Mouse (Mus musculus) lung, postnatal 14 days (tissue): ENCODE measurements at regions not wholly inside any gene's neighbourhood (a gene's known extent, or its start where the extent isn't known, plus 50 kb on each side); places are given as distances from the start of the nearest gene placed in this dataset.
A peak's percentile ranks its signal among the peaks of the same experiment; 100 is the strongest.
"Not testable (repeated sequence)": the region's sequence is repeated elsewhere in the genome, so short reads cannot be mapped to it uniquely, and the experiment has no call there.

Experiments
- DNase-seq: peaks from one replicate; pipeline ENCODE4 v3.0.0; 2021

- DNase-seq: no peak
These were observed 199.4 kb downstream of the Antxr2 start for GRCm38 (mm10) chr5:97831421-97831820.

DNA sequence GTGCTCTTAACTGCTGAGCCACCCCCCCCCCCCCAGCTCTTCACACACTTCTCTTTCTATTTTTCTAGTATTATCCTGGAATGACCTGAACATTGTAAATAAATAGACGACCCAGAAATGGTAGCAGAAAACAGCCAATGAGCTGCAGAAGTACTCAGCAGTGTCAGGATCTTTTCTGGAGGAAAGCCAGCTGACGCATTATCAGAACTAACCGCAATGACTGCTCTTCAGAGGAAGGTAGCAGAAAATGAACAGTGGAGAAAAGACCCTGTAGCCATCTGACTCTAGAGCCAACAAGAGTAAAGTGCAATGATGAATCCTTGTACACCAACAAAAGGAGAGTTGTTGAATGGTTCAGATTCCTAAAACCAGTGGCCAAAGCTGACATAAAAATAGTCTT lies 213.4 kb downstream of the Antxr2 start:
- no peak for DNase-seq

- DNase-seq: no peak
These were observed 215.5 kb downstream of the Antxr2 start for GRCm38 (mm10) chr5:97815357-97815756.

- no peak for DNase-seq
These were observed 216.1 kb downstream of the Antxr2 start for GRCm38 (mm10) chr5:97814700-97815099.

DNA sequence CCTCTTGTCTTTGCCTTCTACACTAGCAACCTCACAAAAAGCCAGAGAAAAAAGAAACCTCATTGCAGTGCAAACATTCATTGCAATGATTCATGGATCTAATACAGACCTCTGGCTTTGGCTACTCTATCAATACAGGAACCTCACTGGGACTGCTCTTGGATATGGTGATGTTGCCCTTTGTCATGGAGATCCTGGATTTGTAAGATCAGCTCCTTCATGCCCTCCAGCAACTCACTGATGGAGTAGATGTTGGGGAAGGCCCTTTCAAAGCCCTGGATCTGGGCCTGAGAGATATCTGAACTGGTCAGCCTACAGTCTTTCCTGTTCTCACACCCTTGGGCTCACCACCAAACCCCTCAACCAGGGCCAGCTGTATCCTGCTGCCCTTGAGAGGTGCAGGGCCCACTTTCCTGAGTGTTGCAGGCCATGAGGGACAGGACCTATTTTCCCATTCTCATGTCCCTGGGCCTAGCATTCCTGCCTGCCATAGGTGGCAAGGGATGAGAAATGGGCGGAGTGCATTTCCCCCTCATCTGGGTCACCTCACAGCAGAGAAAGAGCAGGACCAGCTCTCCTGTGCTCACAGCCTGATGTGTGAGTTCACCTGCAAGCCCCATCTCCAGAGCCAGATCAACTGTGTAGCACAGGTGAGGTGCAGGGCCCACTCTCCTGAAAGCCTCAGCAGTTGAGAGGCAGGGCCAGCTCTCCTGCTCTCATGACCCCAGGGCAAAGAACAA lies 218.1 kb downstream of the Antxr2 start:
- no peak for DNase-seq

GRCm38 (mm10) chr5:97809007-97809406 lies 221.8 kb downstream of the Antxr2 start:
- DNase-seq: no peak

- no peak for DNase-seq
These were observed 223.7 kb downstream of the Antxr2 start for GRCm38 (mm10) chr5:97807171-97807570.

DNA sequence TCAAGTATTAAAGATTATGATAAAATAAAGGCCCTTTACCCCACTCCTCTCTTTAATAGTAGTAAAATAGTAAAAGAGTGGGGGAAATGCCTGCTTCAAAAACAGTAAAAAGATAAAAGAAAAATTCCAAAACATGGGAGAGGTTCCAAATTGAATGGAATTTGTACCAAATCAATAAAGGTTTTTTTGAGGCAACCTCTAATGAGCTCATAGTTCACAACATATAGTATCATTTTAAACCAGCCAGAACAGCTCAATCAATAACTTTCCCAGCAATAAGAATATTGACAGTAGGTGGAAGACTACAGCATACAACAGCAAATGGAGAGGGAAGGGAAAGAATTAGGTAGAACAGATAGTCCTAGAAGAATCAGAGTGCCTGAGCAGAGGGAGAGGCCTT lies 224.1 kb downstream of the Antxr2 start:
- DNase-seq: no peak

DNA sequence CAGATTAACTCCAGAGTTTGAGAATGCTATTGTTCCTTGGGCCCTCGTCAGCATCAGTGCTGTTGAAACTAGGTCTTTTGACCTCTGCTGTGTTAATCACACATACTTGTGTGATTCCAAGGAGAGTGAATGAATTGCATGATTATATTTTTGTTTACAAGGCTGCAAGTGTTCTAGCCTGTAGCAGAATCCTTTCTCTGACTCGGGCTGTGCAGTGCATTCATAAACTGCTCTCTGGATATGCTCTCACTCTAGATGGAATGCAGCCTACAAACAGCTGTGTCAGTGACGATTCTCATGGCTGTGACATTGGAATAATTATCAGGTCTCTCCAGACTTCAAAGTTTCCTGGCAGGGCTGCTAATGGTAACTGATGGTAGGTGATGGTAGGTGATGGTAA lies 230.8 kb downstream of the Antxr2 start:
- no peak for DNase-seq

DNA sequence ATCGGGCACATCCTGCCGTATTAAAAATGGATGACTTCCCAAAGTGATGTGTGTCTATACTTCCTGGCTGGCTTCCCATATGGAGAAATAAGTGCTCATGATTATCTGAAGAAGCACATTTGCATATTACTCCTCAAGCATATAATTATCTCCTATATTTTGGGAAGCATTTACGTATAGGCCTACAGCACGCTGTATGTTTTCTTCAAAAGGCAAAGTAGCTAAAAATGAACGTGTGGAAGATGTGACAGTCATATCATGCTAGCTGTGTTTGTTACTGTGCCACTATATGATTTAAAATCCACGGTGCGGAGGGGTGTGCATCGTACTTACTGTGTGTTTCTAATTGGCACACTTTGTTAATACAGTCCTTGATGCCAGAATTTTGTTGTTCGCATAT lies 242.7 kb downstream of the Antxr2 start:
- no peak for DNase-seq

- no peak for DNase-seq
These were observed 243.8 kb downstream of the Antxr2 start for GRCm38 (mm10) chr5:97787001-97787400.

GRCm38 (mm10) chr5:97775100-97775499 lies 255.7 kb downstream of the Antxr2 start:
- not testable (repeated sequence) for DNase-seq

GRCm38 (mm10) chr5:97773451-97773850 lies 257.4 kb downstream of the Antxr2 start:
- not testable (repeated sequence) for DNase-seq

- DNase-seq: no peak
These were observed 280.5 kb upstream of the Gk2 start for GRCm38 (mm10) chr5:97737339-97737738.

- peak; percentile 3 for DNase-seq
These were observed 274.1 kb upstream of the Gk2 start for GRCm38 (mm10) chr5:97730920-97731319.

DNA sequence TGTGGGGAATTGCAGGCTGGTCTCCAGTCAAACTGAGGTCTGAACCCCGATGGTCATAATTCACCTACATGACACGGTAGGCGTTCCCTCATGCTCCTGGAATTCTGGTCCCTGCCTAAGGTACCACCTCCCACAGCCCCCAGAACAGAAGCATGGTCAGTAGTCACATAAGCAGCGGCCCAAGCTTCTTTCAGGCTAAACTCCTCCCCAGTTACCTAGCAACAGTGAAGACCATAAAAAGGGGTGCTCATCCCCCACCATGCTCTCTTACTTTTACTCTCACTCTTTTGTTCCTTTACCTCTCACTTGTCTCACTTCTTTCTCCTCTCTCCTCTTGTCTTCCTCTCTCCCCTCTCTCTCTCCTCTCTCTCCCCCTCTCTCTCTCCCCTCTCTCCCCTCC lies 262.5 kb upstream of the Gk2 start:
- DNase-seq: not testable (repeated sequence)

DNA sequence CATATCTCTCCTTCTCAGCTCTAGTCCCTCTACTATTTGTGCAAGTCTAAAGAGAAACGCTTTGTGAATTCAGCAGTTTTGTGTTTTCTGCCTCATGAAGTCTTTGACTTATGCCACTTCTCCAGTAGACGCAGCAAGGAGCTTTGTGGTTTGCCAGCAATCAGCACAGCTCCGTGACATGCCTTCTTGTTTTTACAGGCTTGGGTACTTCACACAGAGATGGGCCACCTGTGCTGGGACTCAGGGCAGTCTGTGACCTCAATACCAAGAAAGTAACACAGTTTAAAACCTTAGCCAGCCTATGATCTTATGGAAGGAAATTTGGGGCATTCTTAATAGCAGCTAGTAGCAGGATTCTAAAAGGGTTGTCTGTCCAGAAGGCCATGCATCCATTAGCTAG lies 248.4 kb upstream of the Gk2 start:
- DNase-seq: no peak

DNA sequence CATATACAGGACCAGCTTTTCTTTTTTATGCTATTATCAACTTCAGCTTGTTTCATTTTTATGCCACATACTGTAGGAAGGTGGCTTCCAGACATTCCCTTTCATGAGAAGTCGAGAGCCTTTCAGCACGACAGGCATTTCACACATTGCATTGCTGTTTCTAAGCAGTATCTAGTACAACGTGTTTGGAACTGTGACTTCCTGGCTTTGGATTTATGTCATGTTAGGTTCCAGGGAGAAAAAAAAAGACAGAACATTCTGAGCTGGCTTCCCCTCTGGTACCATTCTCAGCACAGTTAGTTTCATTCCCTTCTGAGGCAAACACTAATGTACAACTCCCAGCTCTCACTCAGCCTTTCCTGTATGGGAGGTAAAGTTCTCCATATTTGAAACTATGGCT lies 243.7 kb upstream of the Gk2 start:
- no peak for DNase-seq

GRCm38 (mm10) chr5:97697581-97698134 lies 240.8 kb upstream of the Gk2 start:
- DNase-seq: peak; percentile 72

DNA sequence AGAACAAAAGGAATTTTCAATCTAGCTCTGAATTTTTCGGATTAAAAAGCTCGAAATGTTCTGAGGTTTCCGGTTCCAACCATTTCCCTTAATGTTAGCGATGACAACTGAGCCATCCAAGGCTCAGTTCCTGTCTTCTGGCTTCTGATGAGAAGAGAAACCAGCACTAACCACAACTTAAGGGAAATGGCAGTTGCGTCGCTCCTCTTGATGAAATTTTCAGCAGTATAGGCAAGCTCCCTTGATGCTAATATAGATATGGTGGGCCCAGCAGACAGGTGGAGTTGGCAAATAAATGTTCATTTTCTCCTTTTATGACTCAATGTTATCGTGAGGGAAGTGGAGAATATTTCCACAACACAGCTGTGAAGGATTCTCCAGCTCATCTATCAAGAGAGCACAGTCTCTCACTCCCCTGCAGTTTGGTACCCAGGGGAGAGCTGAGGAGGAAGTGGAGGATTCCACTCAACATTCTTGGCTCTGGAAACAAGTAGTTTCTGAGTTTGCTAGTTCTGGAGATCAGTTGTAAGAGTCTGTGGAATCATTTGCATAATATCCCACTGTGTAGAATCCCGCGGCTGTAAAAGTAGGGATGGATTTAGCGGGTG lies 236.6 kb upstream of the Gk2 start:
- DNase-seq: no peak

DNA sequence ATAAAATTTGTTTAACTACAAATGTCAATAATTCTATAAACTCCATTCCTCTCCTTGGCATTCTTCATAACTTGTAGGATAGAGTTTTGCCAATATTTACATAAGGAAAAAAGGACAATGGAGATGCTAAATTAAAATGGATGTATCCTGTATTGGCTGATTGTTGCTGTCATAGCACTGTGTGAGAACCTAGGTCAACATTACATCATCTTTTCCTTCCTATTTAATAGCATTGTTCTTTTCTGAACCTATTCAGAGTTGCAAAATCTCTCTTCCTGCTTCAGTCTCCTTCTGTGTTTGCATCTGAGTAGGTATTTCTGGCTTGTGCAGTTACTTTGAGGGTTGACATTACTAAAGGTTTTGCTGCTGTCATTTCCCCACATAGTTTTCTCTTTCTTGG lies 228.6 kb upstream of the Gk2 start:
- no peak for DNase-seq

GRCm38 (mm10) chr5:97684592-97685258 lies 227.9 kb upstream of the Gk2 start:
- no peak for DNase-seq

DNA sequence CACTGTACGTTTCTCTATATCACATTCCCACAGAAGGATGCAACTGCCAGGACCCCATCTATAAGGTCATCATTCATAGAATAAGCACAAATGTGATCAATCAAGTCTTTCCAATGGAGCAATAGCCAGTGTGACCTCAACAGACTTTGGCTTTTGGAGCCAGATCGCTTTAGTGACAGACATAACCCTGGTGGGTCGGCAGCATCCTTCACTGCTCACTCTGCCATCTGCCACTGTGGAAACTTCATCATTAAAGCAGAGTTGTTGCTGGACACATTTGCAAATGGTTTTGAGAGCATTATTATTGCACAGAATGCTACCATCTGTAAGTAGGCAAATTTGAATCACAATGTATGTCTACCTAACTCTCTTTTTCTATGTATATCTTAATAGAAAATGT lies 212.9 kb upstream of the Gk2 start:
- DNase-seq: no peak
